Mouse (Mus musculus) testis, postnatal 10 days (tissue): ENCODE data around the gene Gfpt2.
"Not testable (repeated sequence)": the region's sequence is repeated elsewhere in the genome, so short reads cannot be mapped to it uniquely, and the experiment has no call there.

Experiments
- DNase-seq: peaks from one replicate; pipeline ENCODE4 v3.0.0; 2021; ENCODE audit warnings: low spot score

Gfpt2 gene

DNA sequence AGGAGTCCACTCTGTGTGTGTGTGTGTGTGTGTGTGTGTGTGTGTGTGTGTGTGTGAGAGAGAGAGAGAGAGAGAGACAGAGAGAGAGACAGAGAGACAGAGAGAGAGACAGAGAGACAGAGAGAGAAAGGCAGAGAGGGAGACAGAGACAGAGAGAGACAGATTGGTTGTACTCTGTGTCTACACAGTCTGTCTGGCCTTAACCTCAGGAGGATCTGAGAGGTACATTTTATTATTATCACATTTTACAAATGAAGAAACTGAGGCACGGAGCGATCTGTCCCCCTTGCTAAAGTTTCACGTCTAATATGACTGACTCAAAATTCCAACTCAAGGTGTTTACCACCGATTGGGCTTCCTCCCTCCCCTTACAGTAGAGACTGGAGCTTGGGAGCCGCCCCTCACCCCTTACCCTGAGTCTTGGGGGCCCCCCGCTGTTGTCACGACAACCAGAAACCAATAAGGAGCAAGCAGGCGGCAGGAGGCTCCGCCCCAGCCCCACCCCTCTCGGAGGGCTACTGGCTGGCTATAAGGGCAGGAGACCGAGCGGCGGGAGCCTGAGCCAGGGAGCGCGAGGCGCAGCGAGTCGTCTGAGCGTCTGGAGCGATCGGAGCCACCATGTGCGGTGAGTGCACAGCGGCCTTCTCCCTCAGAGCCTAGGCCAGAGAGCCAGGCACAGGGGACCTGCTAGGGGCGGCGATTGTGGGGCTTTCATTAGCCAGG is at the start of gene Gfpt2:
Gene Gfpt2 (plus strand): TSS at position 560 of the 723 bp plus-strand sequence.
- DNase-seq, result peak; percentile 87

- no peak for DNase-seq
Observed at GRCm38 (mm10) chr11:49744981-49745380, 49.0 kb upstream of the Gfpt2 start.

GRCm38 (mm10) chr11:49745839-49746238 is 48.1 kb upstream of the Gfpt2 start:
- no peak for DNase-seq

- DNase-seq, result no peak
Observed at GRCm38 (mm10) chr11:49746756-49747155, 47.2 kb upstream of the Gfpt2 start.

DNA sequence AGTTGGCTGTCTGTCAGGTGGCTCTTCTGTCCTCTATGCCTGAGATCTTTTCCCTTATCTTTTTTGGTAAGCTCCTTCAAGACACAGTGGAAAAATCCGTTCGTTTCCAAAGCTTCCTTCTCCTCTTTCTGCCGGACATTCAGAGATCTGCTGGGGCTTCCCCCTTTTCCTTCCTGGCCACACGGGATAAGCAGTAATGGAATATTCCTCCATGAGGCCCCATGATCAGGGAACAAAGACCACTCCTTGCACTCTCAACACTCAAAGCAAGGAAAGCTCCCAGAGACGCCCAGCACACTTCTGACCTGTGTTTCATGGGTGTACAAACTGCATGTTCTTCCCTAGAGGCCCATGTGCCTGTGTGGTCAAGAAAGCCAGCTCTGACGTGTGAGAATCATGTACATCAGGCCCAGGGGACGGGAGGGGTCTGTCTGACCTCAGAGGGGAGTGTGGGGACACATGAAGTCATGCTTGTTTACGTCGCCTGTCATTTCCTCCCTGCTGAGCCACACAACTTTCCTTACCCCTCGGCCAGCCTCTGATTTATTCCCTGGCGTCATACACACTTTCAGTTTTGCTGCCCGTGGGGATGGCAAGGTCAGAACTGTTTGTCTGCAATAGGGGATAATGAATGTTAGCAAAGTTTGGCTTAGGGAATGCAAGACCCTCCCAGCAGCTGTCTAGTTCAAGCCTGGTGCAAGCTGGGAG is 38.9 kb upstream of the Gfpt2 start:
- DNase-seq, result no peak

DNA sequence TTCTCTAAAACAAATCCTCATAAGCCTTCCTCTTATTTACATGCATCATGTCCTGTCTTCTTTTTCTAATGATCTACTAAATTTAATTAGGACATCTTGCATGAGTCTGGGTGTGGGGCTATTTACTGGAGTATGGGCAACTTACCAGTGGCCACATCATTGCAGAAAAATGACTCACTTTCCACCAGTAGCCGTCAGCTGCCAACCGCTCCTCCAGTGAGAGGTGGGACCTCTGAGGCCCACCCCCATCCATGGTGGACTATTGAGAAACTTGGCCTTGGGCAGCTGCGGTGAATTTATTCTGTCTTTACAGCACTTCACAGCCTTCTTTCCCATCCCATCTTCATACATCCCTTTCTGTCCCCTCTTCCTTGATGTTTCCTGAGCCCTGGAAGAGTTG is 35.9 kb upstream of the Gfpt2 start:
- no peak for DNase-seq

DNA sequence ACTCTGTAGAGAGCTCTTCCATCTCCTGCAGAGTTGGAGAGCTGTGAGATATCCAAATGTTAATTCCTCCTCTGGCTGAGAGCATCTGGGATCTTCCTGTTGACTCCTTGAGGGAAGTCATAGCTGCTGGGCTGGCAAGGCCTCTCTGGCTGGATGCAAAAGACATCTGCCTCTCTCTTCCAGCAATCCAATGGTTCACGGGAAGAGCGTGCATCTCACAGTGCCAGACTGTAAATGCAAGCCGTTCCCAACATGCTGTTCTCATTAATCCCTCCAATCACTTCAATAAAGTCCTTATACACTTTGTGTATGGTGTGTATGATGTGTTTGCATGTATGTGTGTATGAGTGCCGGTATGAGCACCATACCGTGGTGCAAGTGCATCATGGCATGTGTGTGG is 32.8 kb upstream of the Gfpt2 start:
- DNase-seq, result no peak

- DNase-seq, result no peak
Observed at GRCm38 (mm10) chr11:49763555-49763954, 30.4 kb upstream of the Gfpt2 start.

DNA sequence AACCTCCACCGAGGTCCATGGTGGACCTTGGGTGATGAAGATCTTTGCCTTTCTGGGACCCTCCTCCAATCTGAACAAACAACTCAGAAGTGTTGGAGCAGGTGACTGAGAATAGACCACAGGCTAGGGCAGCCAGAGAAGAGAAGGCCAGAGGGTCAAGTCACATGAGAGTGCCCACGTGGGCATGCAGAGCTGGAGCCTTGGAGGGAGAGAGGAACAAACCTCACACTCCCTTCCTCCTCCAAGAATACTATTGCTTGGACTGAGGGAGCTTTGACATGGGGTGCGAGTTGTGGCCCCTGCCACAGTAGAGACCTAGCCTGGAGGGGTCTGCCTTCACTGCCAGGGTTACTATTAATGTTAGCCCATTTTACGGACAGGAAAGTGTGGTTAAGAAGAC is 30.0 kb upstream of the Gfpt2 start:
- no peak for DNase-seq

DNA sequence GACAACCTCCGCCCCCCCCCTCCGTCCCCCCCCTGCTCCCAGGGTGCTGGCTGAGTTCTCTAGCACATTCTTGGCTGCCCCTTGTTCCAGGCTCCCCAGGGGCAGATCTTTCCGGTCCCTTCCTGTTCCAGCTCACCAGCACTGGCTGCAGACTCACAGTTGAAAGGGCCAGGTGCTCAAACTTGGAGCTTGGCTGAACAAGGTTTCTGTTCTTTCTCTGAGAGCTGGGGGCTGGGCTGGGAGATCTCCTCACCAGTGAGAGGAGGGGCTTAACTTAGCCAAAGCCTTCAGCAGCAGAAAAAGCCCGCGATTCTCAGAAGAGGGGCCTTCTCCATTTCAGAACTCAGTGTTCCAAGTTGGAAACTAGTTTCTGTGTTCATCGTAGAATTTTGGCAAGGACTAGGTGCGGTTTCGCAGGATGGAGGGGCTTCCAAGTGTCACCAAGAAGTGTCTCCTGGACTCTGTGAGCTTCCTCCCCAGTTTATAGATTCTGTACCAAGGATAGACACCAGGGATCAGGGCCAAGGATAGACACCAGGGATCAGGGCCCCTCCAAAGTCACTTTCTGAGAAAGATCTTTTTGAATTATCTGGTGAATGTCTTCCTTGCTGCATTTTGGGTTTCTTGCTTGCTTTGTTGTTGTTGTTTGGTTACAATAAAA is 29.2 kb upstream of the Gfpt2 start:
- DNase-seq, result peak; percentile 64

DNA sequence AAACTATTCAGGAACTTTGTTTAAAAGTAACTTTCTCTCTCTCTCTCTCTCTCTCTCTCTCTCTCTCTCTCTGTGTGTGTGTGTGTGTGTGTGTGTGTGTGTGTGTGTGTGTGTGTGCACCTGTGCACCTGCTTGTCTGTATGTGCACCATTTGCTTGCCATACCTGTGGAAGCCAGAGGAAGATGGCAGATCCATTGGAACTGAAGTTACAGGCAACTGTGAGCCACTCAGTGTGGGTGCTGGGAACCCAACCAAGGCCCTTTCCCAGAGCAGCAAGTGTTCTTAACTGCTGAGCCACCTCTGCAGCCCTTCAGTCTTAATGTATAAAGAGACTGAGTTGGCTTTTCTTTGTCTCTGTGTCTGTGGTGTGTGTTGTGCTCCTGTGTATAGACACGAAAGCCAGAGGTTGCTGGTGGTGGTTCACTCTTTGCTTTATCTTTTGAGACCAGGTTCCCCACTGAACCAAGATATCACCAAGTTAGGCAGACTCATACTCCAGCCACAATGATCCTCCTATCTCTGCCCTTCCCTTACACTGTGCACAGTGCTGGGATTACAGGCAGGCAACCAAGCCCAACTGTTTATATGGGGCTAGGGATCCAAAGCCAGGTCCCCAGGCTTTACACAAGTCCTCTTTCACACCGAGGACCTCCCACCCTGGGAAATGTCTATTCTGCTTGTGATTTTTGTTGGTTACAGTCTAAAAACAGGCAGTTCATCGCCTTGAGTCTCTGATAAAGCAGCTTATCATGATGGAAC is 28.4 kb upstream of the Gfpt2 start:
- no peak for DNase-seq

DNA sequence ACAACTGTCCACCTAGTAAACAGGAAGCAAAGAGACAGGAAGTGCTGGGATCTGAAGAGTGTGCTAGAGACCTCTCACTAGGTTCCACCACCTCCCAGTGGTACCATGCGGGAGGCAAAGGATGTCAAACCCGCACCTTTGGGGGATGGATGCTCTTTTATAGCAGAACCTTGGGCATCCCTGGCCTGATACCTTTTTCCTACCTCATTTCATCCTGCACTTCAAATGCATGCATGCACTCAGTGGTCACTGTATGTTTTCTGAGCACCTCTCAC is 27.9 kb upstream of the Gfpt2 start:
- DNase-seq, result no peak

DNA sequence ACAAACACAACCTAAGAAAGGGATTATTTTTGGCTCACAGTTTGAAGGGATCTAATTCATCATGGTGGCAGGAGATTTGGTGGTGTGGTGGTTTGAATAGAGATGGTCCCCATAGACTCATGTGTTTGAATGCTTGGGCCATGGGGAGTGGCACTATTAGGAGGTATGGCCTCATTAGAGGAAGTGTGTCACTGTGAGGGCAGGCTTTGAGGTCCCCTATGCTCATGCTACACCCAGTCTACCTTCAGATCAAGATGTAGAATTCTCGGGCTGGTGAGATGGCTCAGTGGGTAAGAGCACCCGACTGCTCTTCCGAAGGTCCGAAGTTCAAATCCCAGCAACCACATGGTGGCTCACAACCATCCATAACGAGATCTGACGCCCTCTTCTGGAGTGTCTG is 26.5 kb upstream of the Gfpt2 start:
- DNase-seq, result not testable (repeated sequence)

DNA sequence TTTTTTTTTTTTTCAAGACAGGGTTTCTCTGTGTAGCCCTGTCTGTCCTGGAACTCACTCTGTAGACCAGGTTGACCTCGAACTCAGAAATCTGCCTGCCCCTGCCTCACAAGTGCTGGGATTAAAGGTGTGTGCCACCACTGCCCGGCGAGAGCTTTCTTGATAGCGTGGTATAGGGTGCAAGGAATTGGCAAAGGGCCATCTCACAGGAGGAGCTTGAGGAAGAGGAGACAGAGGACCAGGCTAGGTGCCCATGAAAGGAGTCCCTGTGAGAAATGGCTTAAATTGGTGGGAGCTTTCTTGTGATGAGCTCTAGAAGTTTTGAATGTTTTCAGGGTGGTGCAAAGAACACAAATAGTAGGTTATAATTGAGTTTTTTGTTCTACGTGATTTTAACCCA is 25.2 kb upstream of the Gfpt2 start:
- no peak for DNase-seq

GRCm38 (mm10) chr11:49770676-49771550 is 23.1 kb upstream of the Gfpt2 start:
- no peak for DNase-seq

DNA sequence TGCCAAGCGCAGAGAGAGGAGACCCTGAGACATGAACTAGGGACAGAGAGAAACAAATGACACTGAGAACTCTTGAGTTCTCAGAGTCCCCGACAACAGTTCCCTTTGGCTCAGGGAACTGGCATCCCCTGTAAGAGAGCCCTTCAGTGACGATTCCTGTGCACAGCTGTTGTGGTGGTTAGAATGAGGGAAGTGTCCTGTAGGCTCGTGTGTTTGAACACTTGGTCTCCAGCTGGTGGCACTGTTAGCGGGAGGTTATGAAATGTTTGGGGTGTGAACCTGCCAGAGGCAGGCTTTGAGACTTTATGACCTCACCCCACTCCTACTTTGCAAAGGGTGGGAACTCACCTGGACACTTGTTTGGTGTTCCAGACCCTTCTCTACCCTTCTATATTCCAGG is 21.7 kb upstream of the Gfpt2 start:
- no peak for DNase-seq

- no peak for DNase-seq
Observed at GRCm38 (mm10) chr11:49774894-49775293, 19.1 kb upstream of the Gfpt2 start.

- DNase-seq, result no peak
Observed at GRCm38 (mm10) chr11:49778844-49779243, 15.1 kb upstream of the Gfpt2 start.

- no peak for DNase-seq
Observed at GRCm38 (mm10) chr11:49780161-49780817, 13.7 kb upstream of the Gfpt2 start.

- no peak for DNase-seq
Observed at GRCm38 (mm10) chr11:49781833-49782399, 12.1 kb upstream of the Gfpt2 start.

- DNase-seq, result peak; percentile 51
Observed at GRCm38 (mm10) chr11:49793131-49793530, 847 bp upstream of the Gfpt2 start.
